Mouse (Mus musculus) liver, adult 2 months (tissue): ENCODE results near the gene Nt5c3b.

Experiments used
- CTCF ChIP-seq: fragments of 200-500 bp; IDR thresholded peaks from 2 replicates; pipeline ENCODE4 v1.5.1; 2011; ENCODE audit warnings: low read depth, low read length, control low read depth
- POLR2A ChIP-seq: fragments of 200-500 bp; IDR thresholded peaks from 2 replicates; pipeline ENCODE4 v1.6.1; 2011; ENCODE audit warnings: low read length, control low read depth; ENCODE audit not compliant: insufficient read depth; ENCODE audit errors: extremely low read depth

DNA sequence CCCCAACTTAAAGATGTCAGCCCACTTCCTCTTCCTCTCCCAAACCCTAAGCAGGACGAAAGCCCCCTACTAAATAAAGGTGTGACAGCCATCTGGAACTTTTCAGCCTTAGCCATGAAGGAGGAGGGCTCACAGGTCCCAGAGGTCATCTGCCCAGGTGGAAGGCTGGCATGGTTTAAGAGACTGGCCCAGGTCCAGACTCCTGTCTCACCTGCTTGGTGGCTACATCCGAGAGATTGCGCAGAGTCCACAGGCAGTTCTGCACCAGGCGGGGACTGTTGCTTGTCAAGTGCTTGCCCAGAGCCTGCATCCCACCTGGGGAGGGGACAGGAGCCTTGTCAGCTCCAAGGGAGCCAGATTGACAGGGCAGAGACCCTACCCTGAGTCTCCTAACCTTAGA lies 62.3 kb downstream of the Nt5c3b start:
- TF ChIP-seq CTCF (no peak), POLR2A (no peak)
